Mouse (Mus musculus) cerebellum, adult 9-10 months (tissue): Measurements from ENCODE around the gene Crcp.

Experiments
- DNase-seq: peaks from one replicate; pipeline ENCODE4 v3.0.0; 2022

Crcp gene

DNA sequence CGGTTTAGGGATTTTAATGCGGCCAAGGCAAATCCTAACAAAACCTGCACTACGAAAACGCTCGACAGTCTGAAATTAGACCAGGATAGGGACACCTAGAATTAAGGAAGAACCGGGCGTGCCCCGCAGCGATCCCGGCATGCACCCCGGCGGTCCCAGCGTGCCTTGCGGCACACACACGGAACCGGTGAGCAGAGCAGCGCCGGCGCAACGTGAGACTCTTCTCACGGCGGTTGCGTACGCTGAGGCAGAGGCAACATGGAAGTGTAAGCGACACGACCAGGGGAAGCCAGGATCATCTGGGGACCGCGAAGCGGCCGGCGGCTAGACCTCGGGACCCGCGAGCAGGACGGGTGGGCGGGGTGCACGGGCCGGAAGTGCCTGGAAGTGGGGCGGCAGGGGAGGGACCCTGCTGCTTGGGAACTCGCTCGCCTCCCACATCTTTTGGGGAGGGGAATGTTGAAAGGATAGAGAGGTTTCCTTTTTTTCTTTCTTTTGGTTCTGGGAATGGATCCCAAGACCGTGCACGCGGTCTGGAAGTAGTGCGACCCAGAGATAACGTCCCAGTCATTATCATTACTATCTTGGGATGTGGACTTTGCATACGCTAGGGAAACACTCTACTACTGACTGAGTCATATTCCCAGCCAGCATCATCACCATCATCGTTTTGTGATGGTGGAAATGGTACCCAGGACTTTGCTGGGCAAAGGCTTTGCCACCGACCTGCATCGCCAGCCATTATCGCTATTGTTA lies at the start of gene Crcp, which contains the start of gene Asl:
Gene Crcp, plus strand, starts transcription at position 149 of the 756 bp plus-strand sequence.
Gene Asl, minus strand, starts transcription at position 106 of the 756 bp plus-strand sequence.
- DNase-seq, result peak; percentile 85

DNA sequence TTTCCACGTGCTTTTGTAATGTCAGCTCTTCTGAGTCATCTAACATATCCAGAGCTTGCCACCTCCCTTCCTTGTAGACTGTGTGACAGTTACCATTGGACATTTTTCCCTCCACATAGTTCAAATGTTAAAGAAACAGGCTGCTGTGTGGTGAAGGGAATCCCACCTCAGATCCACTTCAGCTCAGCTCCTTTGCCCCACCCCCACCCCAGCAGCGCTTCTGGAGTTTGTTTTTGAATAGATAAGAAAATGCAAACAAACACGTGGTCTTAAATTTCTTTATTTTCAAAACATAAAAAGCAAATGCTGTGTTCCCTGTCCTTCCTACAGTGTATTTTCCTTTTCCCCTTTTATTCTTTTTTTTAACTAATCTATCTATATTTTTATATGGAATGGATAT lies 48.9 kb upstream of the Crcp start:
- no peak for DNase-seq

GRCm38 (mm10) chr5:129989376-129989775 lies 39.7 kb upstream of the Crcp start:
- DNase-seq, result no peak

GRCm38 (mm10) chr5:129991898-129992297 lies 37.2 kb upstream of the Crcp start:
- DNase-seq, result no peak

GRCm38 (mm10) chr5:129993374-129993773 lies 35.7 kb upstream of the Crcp start:
- no peak for DNase-seq

DNA sequence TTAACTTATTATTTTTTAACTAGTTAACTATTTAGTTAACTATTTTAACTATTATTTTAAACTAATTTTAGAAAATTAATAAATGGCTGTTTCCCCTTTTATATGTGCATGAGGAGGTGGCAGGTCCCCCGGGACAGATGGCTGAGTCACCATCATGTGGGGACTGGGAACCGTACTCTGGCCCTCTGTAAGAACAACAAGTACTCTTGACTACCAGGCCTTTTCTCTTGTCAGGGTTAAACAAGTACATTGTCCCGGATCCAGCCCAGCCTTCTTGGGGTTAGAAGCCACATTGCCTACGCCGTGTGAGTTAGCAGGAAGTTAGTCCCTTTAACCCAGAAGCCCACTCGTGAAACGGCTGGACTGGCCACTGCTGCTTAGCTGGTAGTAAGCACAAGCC lies 34.1 kb upstream of the Crcp start:
- DNase-seq, result no peak

DNA sequence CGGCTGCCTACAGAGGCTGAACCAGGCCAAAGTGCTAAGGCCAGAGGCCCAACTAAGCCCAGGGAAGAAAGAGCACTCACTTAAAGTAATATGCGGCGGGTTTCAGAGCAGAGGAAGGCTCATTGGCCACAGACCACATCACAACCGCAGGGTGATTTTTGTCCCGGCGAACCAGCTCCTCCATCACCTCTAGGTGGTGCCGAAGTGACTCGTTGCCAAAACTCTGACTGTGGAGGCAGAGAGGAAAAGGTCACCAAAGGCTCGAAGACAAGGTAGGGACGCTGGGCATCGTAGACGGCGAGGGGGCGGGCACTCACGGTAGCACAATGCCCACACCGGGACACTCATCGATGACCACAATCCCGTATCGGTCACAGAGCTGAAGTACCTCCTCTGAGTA lies 31.4 kb upstream of the Crcp start:
- no peak for DNase-seq

- DNase-seq, result peak; percentile 60
Observed at GRCm38 (mm10) chr5:129999097-129999496, 30.0 kb upstream of the Crcp start.

DNA sequence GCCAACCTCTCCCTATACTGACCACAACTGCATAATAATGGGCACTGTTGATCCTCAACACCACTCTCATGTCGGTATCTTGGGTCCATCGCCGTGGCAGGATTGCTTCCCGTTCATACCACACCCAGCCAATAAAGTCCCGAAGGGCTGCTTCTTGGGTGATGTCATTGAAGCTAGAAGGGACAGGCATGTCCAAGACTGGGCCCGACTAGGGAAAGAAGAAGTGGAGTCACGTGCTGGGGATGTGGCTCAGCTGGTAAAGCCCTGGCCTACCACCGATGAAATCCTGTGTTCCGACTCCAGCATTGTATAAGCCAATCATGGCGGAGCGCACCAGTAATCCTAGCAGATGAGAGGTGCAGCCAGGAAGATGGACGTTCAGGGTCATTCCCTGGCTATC lies 28.4 kb upstream of the Crcp start:
- DNase-seq, result no peak

DNA sequence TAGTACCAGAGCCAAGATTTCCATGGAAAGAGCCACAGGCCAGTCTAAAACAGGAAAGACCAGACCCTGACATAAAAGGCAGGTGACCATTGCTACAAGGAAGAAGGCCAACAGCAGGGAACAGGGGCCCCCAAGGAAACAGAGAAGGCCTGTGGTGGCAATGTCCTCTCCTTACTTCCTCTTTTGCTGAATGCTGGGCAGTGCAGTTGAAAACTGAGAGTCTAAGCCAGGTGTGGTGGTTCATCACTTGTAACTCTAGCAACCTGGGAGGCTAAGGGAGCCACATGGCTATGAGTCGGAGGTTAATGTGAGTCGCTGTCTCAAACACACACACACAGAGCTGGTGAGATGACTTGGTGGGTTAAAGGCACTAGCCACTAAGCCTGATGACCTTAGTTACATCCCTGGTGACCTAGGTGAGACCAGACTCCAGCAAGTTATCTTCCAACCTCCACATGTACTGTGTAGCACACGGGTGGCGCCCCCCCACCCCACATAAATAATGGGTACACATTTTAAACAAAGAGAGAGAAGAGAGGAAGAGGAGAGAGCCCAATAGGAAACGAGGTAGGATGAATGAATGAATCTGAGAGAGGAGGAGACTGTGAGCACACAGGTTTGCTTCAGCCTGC lies 27.6 kb upstream of the Crcp start:
- DNase-seq, result no peak

DNA sequence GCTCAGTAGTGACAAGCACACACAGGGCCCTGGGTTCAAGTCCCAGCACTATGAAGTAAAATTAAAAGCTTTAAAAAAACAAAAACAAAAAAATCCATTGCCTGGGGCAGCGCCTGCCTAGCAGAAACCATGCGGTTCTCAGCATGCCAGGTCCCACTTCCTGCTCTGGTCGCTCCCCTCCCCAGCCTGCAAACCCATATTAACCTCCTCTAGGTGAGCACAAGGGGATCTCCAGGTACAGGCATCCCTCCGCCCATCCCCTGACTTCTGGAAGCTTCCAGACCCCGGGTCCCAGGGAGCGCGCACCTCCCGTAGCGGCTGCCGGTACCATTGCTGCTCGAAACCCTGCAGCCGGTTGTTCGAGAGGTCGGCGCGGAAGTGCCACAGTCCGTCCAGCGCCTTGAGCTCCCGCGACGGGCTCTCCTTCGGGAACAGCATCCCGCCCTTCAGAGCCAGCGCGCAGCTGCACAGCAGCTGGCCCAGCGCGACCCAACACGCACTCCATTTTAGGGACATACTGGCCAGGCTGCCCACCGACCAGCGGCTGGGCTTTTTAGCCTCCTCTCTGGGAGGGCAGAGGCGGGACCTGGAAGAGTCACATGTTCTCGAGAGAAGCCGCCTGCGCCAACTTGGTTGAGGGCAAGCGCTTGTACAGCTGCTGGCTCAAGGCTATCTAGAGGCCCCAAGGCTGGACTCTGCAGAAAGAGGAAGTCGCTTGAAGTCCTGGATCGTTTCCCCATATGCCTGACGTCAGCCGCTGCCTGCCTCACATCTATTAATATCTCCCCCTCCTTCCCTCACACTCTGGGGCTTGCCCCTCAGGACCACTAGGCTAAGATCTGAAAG lies 26.6 kb upstream of the Crcp start, which contains the start of gene Gusb:
Gene Gusb, minus strand, starts transcription at position 749 of the 846 bp plus-strand sequence.
- DNase-seq, result peak; percentile 55

- DNase-seq, result no peak
Observed at GRCm38 (mm10) chr5:130003229-130003628, 25.9 kb upstream of the Crcp start.

GRCm38 (mm10) chr5:130007344-130007743 lies 21.7 kb upstream of the Crcp start:
- no peak for DNase-seq

GRCm38 (mm10) chr5:130008034-130008590 lies 21.0 kb upstream of the Crcp start:
- no peak for DNase-seq

DNA sequence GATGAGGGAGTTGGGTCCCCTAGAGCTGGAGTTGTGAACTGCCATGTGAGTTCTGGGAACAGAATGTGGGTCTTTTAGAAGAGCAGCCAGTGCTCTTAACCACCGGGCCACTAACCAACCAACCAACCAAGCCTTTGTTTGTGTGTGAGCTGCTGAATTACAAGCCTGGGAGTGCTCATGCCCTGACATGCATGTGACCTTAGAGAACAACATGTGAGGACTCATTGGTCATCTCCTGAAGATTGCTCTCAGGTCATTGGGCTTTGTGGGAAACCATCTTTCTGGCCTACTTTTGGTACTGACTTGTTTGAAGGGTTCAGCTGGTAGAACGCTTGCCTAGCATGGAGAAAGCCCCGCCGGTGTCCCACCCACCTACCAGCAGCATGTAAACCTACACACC lies 19.3 kb upstream of the Crcp start:
- DNase-seq, result no peak

DNA sequence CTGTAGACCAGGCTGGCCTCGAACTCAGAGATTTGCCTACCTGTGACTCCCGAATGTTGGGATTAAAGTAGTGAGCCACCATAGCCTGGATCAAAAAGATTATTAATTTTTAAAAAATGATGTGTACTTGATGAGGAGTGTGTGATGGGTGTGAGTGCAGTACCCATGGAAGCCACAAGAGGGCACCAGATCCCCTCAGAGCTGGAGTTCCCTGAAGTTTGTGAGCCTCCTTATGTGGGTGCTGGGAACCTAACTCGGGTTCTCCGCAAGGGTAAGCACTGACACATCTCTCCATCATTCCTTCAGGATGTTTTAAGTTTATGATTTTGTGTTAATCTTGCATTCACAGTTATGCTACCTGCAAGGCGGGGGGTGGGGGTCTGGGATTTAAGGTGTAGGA lies 18.1 kb upstream of the Crcp start:
- DNase-seq, result no peak

GRCm38 (mm10) chr5:130015104-130015503 lies 14.0 kb upstream of the Crcp start:
- no peak for DNase-seq

DNA sequence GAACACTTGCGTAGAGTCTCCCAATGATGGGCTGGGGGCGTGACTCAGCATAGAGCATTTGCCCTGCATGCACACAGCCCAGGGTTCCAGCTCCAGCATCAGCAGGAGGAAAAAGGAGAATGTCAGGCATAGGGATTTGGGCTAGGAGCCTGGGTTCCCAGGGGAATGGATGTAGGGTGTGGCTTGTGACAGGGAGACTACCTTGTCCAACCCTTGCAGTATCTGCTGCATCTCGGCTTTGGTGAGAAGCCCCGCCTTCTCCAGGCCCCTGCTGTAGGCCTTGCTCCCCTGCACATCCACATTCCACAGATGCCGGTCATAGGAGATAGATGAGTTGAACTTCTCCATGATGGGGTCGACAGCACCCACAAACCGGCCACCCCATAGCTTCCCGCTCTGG lies 9.6 kb upstream of the Crcp start:
- DNase-seq, result no peak

- no peak for DNase-seq
Observed at GRCm38 (mm10) chr5:130021361-130021966, 7.6 kb upstream of the Crcp start.

- no peak for DNase-seq
Observed at GRCm38 (mm10) chr5:130022366-130022765, 6.7 kb upstream of the Crcp start.

DNA sequence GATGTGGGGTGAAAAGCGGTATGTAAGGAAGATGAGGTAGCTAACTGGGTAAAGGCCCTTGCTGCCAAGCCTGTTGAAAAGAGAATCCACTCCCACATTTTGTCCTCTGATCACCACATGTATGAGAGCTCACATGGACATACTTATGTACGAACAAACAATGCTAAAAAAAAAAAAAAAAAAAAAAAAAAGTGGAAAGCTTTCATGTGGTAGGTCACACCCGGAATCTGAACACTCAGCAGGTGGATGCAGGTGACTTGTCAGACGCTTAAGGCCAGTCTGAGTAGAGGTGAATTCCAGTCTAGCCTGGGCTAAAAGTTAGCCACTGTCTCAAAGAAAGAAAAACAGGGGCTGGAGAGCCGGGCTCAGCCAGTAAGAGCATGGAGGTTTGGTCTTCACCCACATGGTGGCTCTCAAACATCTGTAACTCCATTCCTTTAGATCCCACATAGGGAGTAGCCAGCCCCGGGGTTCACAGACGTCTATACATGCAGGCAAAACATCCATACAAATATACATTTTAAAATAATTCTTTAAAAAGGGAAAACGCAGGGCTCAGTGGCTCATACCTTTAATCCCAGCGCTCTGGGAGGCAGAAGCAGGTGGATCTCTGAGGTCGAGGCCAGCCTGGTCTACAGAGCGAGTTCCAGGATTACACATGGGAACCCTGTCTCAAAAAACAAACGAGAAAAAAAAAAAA lies 5.9 kb upstream of the Crcp start:
- no peak for DNase-seq
